Mouse (Mus musculus) right cerebral cortex, adult 18-20 months (tissue): ENCODE measurements around the gene Tff1.
A peak's percentile ranks its signal among the peaks of the same experiment; 100 is the strongest.

Source experiments
- DNase-seq: peaks from one replicate; pipeline ENCODE4 v3.0.0; 2022; ENCODE audit warnings: mixed read lengths

Gene Tff1

DNA sequence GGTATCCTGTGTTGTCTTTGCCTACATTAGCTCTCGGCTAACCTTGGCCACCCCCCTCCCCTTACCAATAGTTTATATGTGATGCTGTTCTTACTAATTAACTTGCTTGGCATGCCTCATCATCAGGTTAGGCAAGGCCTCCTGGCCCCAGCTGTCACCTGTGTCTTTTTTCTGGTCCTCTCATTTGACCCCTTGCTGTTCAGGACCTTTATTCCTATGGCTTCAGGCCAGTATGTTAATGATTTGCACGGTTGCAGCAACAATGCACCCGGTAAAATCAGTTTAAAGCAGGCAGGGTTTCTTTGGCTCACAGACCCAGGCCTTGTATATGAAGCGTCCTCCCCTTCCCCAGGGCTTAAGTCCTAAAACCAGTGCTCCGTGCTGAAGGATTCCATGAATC is 12.6 kb downstream of the Tff1 start:
- DNase-seq = no peak

DNA sequence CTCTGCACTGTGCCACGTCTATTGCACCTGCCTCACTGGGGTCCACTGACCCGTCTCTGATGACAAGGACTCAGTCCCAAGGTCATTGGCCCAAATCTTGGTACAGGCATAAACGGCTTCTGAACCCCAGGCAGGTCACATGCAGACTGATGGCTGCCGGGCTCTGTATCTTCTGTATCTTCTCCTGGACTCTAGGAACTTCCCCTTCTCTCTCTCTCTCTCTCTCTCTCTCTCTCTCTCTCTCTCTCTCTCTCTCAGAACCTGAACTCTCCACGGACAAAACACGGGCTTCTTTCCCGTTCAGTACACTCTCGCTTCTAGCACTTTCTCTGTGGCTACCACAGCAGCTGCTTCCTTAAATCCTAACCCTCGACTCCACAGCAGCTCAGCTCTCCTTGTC is 19.1 kb downstream of the Tff1 start:
- DNase-seq = no peak

DNA sequence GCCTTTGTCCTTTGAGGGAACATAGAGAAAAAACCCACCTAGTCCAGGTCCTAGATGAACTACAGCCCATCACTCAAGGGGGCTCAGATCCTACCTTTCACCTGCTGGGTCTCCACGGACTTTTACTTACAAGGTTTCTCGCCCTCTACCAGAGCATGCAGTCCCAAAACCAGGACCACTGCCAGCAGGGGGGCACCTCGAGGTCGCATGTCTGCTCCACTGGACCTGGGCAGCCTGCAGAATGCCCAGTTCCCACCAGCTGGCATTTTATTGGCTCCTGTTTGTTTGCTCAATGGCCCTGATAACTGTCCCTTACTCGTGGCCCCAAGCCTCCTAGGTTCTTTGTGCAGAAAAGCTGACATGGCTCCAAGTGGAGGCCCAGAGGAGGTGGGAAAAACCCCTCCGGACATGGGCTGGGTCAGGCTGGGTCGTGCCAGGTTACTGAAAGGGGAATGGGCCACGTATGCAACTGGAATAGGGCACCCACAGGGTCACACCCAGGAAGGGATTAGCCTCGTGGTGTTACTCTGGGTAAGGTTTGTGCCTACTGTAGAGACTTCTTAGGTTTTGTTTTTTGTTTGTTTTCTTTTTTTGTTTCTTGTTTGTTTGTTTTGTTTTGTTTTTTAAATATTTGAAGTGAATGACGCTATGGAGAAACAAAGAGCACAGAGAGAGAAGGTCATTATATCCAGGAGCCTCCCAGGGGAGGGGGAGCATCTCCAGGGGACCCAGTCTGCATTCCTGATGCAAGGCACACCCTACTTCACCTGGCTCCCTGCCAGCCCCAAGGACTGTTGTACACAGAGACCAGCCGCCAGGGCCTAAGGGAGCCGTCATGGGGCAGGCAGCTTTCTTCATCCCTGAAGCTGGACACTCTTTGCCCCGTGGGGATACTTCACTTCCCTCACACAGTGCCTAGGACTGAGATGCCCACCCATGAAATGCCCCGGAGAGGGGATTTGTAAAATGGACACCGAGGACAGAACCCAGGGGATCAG is 20.7 kb downstream of the Tff1 start, which contains the start of gene Tff2:
Gene Tff2 (minus strand): TSS at position 243 of the 998 bp plus-strand sequence.
- no peak for DNase-seq

DNA sequence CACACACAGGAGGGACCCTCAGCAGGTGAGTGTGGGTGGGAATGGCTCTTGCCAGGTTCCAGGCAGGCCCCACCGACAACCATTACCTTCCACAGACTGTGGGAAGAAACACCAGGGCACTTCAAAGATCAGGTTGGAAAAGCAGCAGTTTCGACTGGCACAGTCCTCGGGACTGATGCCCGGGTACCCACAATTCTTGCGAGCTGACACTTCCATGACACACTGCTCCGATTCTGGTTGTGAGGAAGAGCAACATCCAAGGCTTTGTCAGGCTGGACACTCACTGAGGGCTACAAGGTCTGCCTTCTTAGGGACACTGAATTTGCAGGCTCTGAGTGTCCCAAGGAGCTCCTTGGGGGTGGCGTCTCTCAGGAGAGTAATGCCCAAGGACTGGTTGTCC is 23.0 kb downstream of the Tff1 start:
- no peak for DNase-seq

DNA sequence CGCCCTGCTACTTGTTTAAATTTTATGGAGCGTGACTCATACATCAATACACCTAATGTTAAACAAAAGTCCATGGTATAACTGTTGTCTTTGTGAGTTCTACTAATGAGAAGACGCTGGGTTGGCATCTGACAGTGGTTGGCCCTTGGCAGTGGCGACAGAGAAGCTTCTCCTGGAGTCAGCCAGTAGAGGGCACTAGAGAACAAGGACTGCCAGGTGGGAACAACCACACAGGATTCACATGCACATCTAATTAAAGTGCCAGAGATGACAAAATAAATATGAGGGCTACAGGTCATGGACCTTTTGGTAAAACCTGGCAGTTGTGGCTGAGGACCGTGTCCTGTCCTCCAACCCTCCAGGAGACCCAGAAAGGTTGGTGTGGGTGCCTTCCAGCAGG is 26.7 kb downstream of the Tff1 start:
- DNase-seq = peak; percentile 61

DNA sequence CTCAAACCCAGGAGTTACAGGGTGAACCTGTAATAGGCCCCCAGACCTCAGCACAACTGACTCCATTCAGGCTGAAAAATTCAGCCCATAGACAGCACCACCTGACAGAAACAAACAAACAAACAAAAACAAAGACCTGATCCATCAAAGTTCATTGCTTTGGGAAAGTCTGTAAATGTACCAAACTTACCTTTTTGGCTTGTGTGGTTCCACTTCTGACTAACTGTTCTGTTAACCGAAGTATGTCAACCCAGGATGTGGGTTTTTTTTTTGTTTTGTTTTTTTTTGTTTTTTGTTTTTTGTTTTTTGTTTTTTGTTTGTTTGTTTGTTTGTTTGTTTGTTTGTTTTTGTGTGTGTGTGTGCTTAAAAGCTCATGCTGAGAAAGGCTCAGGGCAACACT is 28.3 kb downstream of the Tff1 start:
- DNase-seq = no peak

DNA sequence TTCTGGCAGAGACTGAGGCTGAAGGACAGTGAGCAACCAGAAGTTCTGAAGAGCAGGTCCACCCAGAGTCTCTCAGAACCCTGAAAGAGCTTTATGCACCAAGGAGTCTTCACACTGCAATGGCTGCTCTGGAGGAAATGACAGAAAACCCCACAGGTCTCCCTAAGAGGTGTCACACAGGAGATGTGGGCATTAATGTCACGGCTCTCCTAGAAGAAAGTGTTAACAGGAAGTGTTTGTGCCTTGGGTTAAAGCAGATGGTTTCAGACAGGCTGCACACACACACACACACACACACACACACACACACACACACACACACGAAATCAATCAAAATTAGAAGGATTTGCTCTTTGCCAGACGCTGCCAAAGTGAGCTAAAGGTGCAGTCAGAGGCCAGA is 28.8 kb downstream of the Tff1 start:
- DNase-seq = no peak

DNA sequence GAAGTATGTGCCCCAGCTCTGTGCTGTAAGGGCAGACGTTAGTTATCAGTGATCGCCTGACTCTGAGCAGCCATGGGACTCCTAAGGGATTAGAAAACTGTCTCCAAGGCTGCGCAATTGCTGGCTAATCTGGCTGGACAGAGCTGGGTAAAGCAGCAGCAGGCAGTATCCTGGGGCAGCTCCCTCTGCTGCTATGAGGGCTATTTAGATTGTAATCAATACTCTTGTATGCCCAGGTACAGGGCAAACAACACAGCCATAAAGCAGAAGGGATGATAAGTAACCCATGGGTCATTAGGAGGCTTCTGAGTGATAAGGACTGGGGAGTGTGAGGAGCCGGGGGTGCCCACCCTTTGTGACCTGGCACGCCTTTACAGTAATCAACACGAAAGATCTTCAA is 30.2 kb downstream of the Tff1 start:
- DNase-seq = no peak

DNA sequence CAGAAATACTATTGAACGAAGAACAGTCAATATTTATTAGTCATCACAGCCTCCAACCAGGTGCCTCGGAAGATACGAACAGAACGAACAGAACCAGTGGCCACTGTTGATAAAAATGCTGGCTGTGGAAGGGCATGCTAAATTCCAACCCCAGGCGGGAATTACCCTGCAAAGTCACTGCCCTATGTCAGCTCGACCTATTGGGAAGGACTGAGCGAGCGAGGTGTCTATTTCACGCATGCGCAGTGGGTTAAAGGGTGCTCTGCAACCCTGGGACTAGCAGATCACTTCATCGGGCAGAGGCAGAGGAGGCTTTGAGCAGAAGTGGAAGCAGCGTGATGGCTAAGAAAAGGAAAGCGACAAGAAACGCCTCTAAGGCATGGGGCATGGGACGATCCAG is 31.3 kb downstream of the Tff1 start:
- DNase-seq = no peak

DNA sequence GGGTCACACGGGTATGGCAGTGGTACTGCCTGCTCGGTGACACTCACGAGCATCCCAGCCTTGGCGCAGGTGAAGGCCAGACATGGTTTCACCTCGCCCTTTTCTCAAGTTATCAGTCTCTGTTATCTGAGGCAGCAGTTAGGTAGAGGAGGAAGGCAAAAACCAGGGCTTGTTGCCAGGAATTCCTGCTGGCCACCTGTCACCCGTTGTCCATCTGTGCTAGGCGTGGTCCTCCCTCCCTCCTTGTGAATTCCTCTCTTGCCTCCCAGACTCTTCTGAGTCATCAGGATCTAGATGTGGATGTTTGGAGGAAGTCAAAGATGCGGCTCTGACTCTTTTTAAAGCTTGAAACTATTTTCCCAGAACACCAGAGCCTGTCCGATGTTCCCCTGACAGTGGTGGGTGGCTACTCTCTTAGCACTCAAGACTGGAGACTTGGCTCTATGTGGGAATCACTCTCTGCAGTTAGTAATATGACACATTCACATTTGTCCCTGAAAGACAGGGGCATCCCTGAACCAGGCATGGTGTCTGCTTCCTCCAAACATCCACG is 33.7 kb downstream of the Tff1 start:
- peak; percentile 47 for DNase-seq

DNA sequence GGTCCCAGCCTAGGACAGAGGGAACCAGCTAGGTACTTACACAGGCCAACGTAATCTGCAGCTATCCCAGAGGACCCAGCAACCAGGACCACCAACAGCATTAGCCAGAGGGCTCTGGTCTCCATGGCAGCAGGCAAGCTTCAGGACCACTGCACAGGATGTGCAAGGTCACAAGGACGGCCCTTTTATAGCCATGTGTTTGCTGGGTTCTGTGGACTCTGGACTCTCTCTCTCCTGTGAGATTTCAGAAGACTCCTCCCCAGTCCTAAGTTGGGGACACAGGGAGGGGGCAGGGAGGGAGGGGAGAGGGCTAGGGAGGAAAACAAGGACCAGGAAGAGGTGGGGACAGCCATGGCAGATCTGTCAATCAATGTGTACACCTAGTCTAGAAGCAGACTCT is 35.6 kb downstream of the Tff1 start, which contains the start of gene Tff3:
Gene Tff3 (minus strand): TSS at position 195 of the 400 bp plus-strand sequence.
- DNase-seq = no peak

DNA sequence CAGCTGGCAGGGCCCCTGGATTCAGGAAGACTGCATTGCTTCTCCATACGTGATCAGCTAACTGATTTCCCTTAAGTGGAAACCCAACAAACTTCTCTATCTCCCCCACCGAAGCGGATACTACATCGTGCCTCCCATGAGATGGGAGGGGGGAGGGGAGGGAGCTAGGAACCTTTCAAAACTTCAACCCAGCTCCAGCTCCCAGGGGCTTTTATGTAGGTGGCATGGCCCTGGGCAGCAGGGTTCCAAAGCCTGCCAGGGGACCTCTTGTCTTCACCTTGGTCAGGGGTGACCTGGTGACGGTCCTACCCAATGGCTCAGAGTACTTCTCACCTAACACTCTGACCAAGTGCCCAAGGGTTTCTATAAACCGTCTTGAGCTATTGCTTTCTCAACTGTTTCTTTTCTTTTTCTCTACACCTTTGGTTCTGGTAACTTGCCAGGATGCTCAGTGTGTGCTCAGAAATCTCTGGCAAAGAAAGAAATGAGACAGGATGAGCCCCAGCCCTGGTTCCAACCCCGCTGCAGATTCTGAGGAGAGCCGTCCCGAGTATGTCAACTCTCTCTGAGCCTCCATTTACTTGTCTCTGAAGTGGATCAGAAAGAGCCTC is 36.3 kb downstream of the Tff1 start:
- DNase-seq = no peak

DNA sequence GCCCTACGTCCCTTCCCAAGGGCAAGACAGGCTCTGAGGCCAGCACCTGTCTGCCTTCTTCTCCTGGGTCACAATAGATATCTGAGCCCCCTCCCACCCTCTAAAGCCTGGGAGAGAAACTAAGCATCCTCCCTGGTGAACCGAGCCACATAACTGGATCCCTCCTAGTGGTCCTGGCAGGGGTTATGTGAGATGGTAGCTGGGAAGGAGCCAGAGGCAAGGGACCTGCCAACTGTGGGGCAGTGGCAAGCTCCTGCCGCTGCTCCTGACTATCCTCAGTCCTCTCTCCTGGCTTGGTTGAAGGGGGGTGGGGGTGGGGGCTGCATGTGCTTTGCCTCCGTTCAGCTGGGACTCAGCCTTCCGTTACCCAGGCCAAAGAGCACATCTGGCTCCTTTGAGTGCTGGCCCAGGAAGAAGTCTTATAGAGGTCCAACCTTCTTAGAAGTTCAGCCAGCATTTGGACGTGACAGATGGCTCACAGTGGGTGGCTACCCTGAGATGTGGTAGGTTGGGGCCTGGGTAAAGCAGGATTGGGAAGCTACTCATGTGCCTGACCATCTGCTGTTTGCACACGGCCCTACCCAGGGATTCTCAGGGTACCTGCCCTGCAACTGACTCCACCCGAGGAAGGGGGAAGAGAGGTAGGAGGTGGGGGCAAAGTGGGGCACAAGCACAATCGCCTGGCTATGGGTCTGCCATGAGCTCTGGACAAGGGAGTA is 39.4 kb downstream of the Tff1 start:
- DNase-seq = peak; percentile 52

DNA sequence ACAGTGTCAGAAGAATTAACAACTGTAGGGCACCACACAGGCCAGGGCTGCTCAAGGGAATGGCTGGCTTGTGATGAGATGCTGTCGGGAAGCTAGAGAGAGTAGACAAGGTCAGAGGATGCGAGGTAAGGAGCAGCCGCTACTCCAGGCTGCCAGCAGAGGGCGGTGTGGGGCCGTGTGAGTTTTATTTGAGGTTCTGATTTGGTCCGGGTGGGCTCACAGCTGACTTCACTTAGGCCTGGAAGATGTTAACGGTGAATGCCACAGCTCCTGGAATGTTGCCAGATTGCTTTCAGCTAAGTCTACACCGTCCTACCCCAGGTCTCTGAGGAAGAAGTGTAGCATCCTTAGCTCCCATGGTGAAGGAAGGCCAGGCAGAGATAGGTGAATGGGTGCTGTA is 43.1 kb downstream of the Tff1 start:
- DNase-seq = no peak

DNA sequence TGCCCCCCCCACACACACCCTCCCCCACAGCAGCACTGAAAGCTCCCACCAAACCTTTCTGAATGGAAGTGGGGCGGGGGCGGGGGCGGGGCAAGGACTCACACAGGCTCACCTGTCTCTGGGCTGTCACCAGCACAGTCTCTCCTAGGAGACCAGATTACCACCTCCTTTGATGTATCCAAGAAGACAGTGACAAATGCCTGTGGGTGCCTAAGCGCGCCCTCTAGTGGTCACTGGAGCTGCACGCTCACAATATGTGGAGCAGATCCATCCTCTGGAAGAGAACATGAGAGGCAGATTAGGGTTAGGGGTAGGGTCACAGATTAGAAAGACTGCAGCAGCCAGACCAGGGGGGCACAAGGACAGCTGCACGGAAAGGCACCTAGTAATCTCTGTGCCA is 45.6 kb downstream of the Tff1 start:
- DNase-seq = peak; percentile 79

DNA sequence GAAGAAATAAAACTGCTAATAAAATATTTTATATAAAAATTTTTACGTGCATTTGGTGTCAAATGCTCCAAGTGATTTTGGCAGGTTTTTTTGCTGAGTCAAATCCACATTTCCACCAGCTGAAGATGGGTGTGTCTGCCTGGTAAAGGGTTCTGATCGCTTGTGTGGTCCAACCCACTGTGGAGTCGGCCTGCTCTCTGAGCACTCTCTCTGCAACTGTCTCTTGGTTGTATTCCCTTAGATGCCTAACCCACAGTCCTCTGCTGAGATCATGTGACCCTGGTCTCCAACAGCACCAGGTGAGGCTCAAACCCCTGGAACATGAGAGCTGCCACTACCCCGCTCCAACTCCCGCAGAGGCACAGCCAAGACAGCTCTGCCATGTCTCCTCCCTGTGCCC is 47.1 kb downstream of the Tff1 start:
- DNase-seq = no peak

DNA sequence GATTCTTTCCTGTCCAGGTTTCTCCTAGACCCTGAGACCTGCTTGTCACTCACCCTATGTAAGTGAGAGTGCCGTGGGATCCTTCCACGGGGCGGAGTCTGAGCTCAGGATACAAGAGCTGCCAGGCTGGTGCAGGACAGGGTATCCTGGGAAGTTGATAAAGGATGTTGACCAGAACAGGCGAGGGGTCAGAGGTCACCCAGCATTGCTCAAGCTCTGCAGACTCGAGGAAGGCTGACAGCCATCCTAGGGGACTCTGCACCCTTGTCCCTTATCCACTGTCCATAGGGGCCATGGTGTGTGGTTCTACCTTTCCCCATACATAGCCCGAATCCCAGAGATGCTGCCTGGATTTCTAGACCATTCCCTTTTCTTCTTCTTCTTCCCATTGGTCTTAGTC is 49.0 kb downstream of the Tff1 start:
- DNase-seq = no peak

DNA sequence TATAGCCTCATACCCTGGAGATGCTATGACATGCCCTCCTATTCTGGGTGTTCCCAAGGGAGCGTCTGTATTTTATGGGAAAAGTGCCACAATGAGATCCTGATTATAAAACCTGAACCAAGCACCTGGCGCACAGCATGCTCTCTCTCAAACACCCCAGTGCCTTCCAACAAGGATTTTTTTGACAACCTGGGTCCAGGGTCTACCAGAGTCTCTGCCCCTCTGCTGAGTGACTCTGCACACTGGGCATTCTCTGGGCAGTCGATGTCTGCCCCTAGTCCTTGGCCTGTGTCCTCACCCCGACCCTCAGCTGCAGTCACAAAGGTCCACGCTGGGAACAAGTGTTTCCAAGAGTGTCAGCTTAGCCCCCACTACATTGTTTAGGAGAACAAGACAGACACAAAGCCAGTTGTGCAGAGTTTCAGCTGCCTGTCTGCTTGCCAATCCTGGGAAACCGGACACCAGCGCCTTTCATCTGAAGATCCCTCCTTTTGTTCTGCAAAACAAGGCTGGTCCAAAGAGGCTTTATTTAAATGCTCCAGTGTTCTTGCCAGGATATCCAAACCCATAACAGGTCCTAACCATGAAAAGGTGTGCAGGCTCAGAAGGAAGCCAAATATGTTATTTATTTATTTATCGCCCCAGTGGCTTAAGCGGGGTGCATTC is 51.8 kb downstream of the Tff1 start:
- no peak for DNase-seq
